Mouse (Mus musculus): ENCODE results near the gene Fbxo10. TPM values are rescaled to one million over a fixed set of nuclear protein-coding genes. Genes with fewer than 3 reads are reported as not detected.
"Not testable (repeated sequence)": the region's sequence is repeated elsewhere in the genome, so short reads cannot be mapped to it uniquely, and the experiment has no call there.

Gene Fbxo10
- 10 to 100 TPM; 11.1 to 12.8 TPM for total RNA-seq (2021)

- intact Hi-C loops (cut with DNase I), result loop anchor here (5.0 to 10.0 kb wide), 3 partner anchors 67 to 321 kb away; partner anchors contain the start of genes Polr1e and Slc25a51
- DNase-seq (ENCODE audit: low spot score), result peak; percentile 89
Observed at GRCm38 (mm10) chr4:45084021-45084894, at the start of gene Fbxo10. TSS of gene Fbxo10 (minus strand) at chr4:45084604.

- no peak for DNase-seq (ENCODE audit: low spot score)
- intact Hi-C loops (cut with DNase I), result no loop called here
Observed at GRCm38 (mm10) chr4:45131021-45131420, 46.6 kb upstream of the Fbxo10 start.

DNA sequence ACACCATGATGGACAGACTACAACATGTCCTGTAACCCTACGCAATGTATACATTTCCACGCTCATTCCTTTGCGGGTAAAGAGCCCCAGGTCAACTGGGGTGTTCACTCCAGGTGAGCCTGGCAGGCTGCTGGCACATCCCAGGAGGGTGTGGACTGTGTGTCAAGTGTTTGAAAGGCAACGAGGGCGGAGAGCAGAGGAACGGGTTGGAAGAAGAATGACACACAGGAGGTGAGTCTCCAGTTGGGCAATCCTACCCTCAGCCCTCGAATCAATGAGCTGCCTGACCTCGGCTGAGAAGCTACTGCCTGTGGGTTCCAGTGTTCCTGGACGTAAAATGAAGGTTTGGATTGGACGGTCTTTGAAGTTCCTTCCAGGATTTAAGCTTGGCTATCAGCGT is 36.9 kb upstream of the Fbxo10 start:
- intact Hi-C loops (cut with DNase I), result no loop called here
- DNase-seq (ENCODE audit: low spot score), result no peak

DNA sequence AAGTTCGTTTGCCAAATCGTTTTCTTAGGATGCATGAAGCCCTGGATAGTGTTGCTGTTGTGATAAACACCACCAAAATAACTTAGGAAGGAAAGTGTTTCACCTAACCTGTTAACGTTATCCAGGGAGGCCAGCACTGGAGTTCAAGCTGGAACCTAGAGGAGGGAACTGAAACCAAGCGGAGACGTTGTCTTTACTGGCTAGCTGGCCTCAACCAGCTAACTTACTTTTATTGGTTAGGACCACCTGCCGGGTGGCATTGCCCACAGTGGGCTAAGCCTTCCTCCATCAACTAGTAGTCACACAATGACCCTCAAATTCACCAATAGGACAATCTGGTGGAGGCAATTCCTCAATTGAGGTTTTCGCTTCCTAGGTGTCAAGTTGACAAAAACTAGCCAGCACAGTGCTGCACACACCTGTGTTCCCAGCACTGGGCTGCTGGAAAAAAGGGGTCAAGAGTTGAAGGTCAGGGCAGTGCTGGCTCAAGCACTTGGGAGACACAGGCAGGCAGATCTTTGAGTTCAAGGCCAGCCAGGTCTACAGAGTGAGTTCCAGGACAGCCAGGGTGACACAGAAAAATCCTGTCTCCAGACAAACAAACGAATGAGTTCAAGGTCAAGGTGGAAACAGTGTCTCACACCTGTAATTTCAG is 24.2 kb upstream of the Fbxo10 start:
- intact Hi-C loops (cut with DNase I), result loop anchor here (2.0 to 10.0 kb wide), 2 partner anchors 26 to 354 kb away; partner anchors contain the start of gene Zcchc7
- DNase-seq (ENCODE audit: low spot score), result no peak

- peak; percentile 80 for DNase-seq (ENCODE audit: low spot score)
- intact Hi-C loops (cut with DNase I), result loop anchor here (2.0 to 10.0 kb wide), 3 partner anchors 25 to 353 kb away; partner anchors contain the start of gene Zcchc7
Observed at GRCm38 (mm10) chr4:45107601-45108277, 23.3 kb upstream of the Fbxo10 start, which contains the start of gene Tomm5. TSS of gene Tomm5 (minus strand) at chr4:45108114.

GRCm38 (mm10) chr4:45107066-45107465 is 22.7 kb upstream of the Fbxo10 start:
- intact Hi-C loops (cut with DNase I), result loop anchor here (2.0 to 10.0 kb wide), 2 partner anchors 174 to 352 kb away; partner anchors contain the start of gene Zcchc7
- no peak for DNase-seq (ENCODE audit: low spot score)

DNA sequence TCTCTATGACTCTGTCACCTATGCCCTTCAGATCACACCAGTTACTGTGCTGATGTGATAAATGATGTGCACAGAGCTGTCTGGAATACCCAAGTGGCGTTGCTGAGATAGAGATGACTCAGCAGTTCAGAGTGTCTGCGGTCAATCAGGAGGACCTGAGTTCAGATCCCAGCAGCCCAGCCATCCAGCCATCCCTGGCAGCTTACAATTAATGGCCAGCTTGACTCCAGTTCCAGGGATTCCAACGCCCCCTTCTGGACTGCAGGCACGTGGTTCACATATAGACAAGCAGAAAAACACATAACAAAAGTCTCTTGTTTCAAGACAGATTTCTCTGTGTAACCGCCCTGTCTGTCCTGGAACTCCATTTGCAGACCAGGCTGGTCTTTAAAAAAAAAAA is 22.0 kb upstream of the Fbxo10 start:
- DNase-seq (ENCODE audit: low spot score), result no peak
- intact Hi-C loops (cut with DNase I), result loop anchor here (2.0 to 10.0 kb wide), 2 partner anchors 174 to 352 kb away; partner anchors contain the start of gene Zcchc7

GRCm38 (mm10) chr4:45097198-45097872 is 12.9 kb upstream of the Fbxo10 start:
- DNase-seq (ENCODE audit: low spot score), result no peak
- intact Hi-C loops (cut with DNase I), result loop anchor here (5.0 kb wide), 2 partner anchors 80 to 755 kb away; partner anchors contain the start of gene Polr1e

- intact Hi-C loops (cut with DNase I), result loop anchor here (5.0 to 10.0 kb wide), 3 partner anchors 68 to 320 kb away; partner anchors contain the start of genes Polr1e and Slc25a51
- DNase-seq (ENCODE audit: low spot score), result no peak
Observed at GRCm38 (mm10) chr4:45084895-45085290, 489 bp upstream of the Fbxo10 start.

- intact Hi-C loops (cut with DNase I), result loop anchor here (2.0 to 10.0 kb wide), 4 partner anchors 25 to 321 kb away; partner anchors contain the start of genes Polr1e, Slc25a51 and Tomm5
- no peak for DNase-seq (ENCODE audit: low spot score)
Observed at GRCm38 (mm10) chr4:45083487-45083886, 917 bp downstream of the Fbxo10 start.

DNA sequence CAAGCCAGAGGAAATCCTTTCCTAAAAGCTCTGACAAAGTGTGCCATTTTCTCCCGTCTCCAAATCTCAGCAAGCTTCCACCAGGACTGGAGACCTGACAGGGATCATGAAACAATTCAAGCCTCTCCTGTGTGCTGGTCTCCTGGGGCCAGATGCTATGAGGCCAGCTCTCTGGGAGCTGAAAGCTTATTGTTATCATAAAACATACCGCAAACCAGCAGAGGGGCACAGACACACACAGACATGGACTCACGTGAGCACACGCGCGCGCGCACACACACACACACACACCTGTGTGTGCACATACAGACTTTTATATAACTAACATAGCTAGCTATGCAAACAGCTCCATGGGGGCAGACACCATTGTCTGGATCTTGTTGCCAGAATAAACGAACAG is 1.5 kb downstream of the Fbxo10 start:
- DNase-seq (ENCODE audit: low spot score), result no peak
- intact Hi-C loops (cut with DNase I), result loop anchor here (2.0 to 10.0 kb wide), 4 partner anchors 26 to 322 kb away; partner anchors contain the start of genes Polr1e, Slc25a51 and Tomm5

- intact Hi-C loops (cut with DNase I), result loop anchor here (5.0 to 10.0 kb wide), 3 partner anchors 64 to 324 kb away; partner anchors contain the start of genes Polr1e and Slc25a51
- not testable (repeated sequence) for DNase-seq (ENCODE audit: low spot score)
Observed at GRCm38 (mm10) chr4:45081041-45081440, 3.4 kb downstream of the Fbxo10 start.

DNA sequence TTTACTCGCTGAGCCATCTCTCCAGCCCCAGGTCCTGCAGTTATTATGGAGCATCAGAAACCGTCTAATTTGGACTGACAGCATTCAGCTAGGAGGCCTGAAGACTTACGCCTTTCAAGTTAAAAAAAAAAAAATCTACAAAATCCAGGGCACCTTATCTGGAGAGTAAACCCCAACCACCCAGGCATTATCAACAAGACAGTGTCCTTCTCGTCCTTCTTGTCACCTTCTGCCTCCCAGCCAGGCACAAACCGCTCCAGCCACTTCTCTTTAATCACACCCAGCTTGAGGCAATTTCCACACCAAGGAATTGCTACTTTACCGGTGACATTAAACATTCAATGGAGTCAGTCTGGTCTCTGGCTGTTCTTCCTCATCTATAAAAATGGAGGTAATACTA is 10.9 kb downstream of the Fbxo10 start:
- intact Hi-C loops (cut with DNase I), result no loop called here

GRCm38 (mm10) chr4:45072261-45072973 is 12.0 kb downstream of the Fbxo10 start:
- intact Hi-C loops (cut with DNase I), result no loop called here
- no peak for DNase-seq (ENCODE audit: low spot score)

More for the DNA sequence above, 10.9 kb downstream of the Fbxo10 start:
- DNase-seq (ENCODE audit: low spot score), result no peak

DNA sequence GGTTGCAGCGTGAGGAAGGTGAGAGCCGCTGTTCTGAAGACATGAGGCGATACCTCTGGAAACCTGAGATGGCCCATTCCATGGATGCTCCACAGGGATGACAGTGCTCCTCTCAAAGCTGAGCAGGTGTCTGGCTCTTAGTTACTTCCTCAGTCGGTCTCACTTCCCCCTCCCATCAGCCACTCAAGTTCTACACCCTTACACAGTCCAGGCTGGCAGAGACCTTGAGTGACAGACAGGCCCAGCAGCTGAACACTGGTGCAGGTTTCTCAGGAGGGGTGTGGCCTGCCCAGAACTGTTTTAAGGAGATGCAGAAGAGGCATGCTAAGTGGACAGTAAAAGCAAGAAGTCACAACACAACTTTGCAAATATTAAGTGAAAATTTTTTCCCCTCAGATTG is 16.7 kb downstream of the Fbxo10 start:
- DNase-seq (ENCODE audit: low spot score), result no peak
- intact Hi-C loops (cut with DNase I), result no loop called here

DNA sequence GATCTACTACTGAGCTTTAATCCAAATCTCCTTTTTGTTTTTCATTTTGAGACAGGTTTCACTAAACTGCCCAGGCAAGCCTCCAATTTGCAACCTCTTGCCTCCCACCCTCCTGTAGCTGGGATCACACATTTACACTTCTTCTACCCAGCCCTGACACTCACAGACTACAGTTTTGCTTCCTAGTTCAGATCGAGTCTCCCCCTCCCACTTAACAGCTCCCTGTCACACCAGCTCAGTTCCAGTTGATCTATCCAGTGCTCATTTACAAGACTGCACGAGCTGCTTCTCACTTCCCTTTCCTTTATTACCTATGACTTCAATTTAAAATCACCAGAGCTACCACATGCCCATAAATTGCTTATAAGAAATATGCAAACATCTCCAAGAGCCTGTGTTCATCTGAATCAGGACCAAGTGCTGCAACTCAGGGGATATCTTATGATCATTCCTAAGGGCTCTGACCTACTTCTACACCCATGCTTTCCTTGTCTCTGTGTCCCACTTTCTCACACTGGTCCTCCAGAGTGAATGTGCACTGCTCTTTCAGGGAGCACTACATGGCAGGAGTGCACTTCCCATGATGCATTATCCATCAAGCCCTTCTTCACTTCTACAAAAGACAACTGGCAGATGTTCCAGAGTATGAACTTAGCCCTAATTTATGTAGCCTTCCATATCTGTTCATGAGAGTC is 18.2 kb downstream of the Fbxo10 start:
- intact Hi-C loops (cut with DNase I), result no loop called here
- DNase-seq (ENCODE audit: low spot score), result no peak

DNA sequence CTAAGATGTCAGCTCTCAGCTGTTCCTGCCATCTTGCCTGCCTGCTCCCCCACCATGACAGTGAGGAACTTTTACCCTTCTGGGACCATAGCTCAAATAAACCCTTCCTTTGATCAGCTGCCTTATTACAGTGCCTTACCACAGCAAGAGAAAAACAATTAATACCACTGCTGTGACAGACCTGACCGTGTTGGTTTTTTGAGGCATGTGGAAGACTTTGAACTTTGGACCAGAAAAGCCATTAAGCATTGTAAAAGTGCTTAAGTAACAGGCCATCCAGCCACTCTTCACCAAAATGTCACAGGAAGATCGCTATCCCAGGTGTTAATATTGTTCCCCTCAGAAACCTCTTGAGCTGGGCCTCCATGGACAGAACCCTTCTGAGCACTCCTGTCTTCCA is 19.8 kb downstream of the Fbxo10 start:
- intact Hi-C loops (cut with DNase I), result no loop called here
- no peak for DNase-seq (ENCODE audit: low spot score)

- intact Hi-C loops (cut with DNase I); DNase-seq (ENCODE audit: low spot score): not testable (repeated sequence)
Observed at GRCm38 (mm10) chr4:45063836-45064235, 20.6 kb downstream of the Fbxo10 start.
